Mouse (Mus musculus): Measurements from ENCODE around the gene Carmil2.

Carmil2 gene

DNA sequence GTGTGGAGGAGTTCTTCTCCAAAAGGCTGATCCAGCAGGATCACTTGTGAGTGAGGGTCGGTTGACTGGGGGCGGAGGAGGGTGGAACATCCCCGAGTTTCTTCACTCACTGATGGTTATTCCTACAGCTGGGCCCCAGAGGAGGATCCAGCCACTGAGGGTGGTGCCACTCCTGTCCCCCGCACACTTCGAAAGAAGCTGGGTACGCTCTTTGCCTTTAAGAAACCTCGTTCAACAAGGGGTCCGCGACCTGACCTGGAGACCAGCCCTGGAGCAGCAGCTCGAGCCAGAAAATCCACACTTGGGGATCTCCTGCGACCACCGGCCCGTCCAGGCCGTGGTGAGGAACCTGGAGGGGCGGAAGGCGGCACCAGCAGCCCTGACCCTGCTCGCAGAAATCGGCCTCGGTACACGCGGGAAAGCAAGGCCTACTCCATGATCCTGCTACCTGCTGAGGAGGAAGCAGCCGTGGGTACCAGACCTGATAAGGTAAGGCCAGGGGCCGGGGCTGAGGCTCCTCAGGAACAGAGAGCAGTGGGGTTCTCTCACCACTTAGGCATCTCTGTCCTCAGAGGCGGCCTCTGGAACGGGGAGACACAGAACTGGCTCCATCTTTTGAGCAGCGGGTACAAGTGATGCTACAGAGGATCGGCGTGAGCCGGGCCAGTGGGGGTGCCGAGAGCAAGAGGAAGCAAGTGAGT, 9.2 kb downstream of the Carmil2 start:
- DNase-seq (ENCODE audit: low spot score in 2 of 2): no peak

GRCm38 (mm10) chr8:105697196-105697780, 11.2 kb downstream of the Carmil2 start:
- no peak for DNase-seq (ENCODE audit: low spot score in 2 of 2)

- no peak for DNase-seq (ENCODE audit: low spot score in 2 of 2)
Measured at GRCm38 (mm10) chr8:105698734-105699133, 12.7 kb downstream of the Carmil2 start.

DNA sequence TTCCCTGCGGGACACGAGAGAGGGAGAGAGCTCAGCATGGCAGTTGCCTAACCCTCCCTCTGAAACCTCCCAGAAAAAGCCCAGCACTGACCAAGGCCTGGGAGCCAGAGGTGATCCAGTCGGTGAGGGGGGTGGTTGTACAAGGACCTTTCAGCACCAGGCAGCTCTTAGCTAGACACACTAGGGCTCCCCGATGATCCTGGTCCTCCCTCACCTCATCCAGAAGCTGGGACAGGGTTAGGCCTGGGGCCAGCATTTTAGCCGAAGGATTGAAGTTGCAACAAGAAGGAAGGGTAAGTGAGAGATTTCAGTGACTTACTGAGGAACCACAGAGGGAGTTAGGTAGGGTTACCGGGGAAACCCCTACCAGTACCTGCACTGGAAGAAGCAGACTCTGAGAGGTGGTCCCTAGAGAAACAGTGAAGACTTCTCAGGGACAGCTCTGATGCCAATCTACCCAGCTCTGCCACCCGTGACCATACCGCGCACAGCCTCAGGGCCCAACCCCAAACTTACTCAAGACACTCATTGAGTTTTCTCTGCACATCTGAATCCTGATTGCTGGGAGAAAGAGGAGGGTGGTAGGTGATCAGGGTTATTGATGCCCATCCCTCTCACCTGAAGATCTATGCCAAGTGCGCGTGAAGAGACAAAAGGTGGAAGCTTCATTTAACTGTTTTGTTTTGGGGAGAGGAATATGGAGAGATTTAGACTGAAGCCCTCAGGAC, 13.6 kb downstream of the Carmil2 start:
- no peak for DNase-seq (ENCODE audit: low spot score in 2 of 2)

DNA sequence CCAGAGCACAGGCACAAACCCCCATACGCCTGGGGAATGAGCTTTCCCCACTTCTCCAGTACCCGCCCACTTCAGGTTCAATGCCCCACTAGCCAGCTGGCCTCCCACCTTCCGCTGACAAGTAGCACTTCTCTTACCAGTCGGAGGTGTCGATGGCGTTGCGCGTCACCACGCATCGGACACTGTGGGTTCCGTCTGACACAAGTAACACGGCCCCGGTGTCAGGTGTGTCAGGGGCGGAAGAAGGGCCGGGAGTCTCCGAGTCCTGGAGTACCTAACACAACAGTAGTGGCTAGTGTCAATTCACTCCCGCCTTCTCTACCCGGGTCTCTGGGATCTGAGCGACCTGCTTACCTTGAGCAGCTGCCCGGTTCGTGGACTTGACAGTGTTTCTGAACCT, 14.5 kb downstream of the Carmil2 start:
- no peak for DNase-seq (ENCODE audit: low spot score in 2 of 2)

GRCm38 (mm10) chr8:105700966-105701824, 15.1 kb downstream of the Carmil2 start, which contains the start of the genes Acd and Pard6a:
Gene Acd, minus strand, starts transcription at chr8:105701102.
Gene Pard6a, plus strand, starts transcription at chr8:105701148.
- peak; percentile 92 to 99 for DNase-seq (ENCODE audit: low spot score in 2 of 2)

DNA sequence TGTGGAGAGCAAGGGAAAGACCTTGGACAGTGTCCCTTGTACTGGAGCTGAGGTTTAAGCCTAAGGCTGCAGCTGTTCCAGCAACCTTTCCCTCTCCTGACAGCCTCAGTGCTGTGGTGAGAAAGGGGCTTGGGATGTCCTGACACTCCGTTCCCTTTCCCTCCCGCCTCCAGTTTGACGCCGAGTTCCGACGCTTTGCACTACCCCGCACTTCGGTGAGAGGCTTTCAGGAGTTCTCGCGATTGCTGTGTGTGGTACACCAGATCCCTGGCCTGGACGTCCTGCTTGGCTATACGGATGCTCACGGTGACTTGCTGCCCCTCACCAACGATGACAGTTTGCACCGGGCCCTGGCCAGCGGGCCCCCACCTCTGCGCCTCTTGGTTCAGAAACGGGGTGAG, 15.9 kb downstream of the Carmil2 start:
- no peak for DNase-seq (ENCODE audit: low spot score in 2 of 2)

- no peak for DNase-seq (ENCODE audit: low spot score in 2 of 2)
Measured at GRCm38 (mm10) chr8:105702731-105703415, 16.8 kb downstream of the Carmil2 start.

DNA sequence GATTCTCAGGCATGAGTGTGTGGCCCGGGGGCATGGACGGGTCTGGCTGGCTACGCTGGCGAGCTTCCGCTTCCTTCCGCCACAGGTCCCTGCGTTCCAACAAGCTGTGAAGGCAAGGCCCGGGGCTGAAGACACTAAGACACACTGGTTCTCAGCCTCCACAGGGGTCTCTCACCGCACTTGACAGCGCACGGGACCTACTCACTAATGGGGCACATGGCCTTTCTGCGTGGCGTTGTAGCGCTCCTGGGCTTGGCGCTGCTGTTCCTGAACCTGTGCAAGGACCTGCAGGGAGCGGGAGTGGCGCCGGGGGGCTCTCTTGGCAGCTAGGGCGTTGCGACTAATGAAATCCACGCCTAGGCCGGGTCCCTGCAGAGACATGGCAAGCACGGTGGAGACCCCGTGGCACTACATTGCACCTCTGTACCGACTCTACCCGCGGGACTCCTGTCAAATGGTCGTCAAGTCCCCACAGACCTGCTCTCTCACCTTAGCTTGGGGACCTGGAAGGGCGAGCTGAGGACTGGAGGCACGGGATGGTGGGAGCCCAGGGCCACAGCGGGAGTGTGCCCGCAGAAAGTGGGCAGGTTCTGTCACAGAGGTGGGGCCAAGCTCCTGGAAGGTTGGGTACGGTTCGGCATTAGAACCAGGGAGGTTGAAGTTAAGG, 18.2 kb downstream of the Carmil2 start:
- DNase-seq (ENCODE audit: low spot score in 2 of 2): no peak

- no peak for DNase-seq (ENCODE audit: low spot score in 2 of 2)
Measured at GRCm38 (mm10) chr8:105704955-105705354, 18.9 kb downstream of the Carmil2 start.

- no peak for DNase-seq (ENCODE audit: low spot score in 2 of 2)
Measured at GRCm38 (mm10) chr8:105706426-105706825, 20.4 kb downstream of the Carmil2 start.

DNA sequence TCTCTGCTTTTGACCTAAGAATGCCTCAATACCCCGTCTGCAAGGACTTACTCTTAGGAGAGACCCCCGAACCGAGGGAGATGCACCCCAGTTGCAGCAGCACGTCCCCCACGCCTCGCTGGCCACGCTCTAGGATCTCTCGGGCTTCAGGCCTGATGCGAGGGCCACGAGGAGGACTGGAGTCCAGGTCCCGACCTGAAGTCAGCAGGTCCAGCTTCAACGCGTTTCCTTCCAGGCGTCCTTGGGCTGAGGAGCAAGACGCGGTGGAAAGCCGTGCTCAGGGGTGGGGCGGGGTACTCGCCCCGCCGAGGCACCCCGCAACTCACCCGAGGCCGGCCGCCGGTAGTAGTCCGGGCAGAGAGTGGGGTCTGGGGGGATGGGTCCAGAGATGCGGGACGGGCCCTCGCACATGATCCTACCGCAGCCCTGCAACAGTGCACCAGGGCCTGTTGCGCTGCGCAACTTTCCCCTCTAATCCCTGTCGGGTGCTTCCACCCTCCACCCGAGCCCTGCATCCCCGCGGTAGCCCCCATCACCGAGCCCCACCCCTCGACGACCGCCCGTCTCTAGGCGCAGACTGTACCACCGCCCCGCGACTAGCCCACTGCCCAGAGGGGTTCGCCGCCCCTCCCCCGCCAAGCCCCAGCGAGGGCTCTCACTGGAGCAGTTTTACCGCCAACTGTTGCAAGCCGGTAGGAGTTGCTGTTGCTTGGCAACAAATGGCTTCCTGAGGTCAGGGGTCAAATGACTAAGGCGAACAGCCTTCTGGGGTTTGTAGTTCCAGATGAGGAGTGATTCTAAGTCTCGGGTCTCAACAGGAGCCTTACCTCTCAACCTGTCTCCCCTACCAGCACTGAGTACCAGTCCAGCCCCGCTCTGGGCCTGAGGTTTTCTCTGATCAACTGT, 21.7 kb downstream of the Carmil2 start, which contains the start of the genes 4933405L10Rik and Enkd1:
Gene 4933405L10Rik, plus strand, starts transcription at position 158 of the 906 bp plus-strand sequence.
Gene Enkd1, minus strand, starts transcription at position 713 of the 906 bp plus-strand sequence.
- DNase-seq (ENCODE audit: low spot score in 2 of 2): peak; percentile 72

GRCm38 (mm10) chr8:105708675-105709074, 22.6 kb downstream of the Carmil2 start:
- DNase-seq (ENCODE audit: low spot score in 2 of 2): no peak

DNA sequence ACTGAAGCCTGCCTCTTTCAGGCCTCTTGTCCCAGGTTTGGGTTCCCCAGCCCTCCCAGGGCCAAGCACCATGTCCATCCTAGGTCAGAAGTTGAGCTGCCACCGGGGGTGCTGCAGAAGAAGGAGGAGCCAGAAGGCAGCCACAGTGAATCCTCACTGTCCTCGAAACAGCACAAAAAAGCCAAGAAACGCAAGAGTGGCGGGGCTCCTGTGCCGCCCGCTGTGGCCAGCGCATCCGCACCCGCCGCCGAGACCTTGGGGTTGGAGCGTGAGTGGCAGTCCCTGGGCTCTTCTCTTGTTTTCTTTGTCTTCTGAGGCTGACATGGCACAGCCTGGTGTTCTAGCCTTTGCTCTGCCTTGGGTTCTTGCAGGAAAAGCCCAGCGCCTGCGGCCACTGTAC, 23.2 kb downstream of the Carmil2 start:
- no peak for DNase-seq (ENCODE audit: low spot score in 2 of 2)

GRCm38 (mm10) chr8:105712286-105712685, 26.2 kb downstream of the Carmil2 start:
- no peak for DNase-seq (ENCODE audit: low spot score in 2 of 2)

GRCm38 (mm10) chr8:105714139-105714538, 28.1 kb downstream of the Carmil2 start:
- peak; percentile 74 to 77 for DNase-seq (ENCODE audit: low spot score in 2 of 2)

GRCm38 (mm10) chr8:105715042-105715441, 29.0 kb downstream of the Carmil2 start:
- DNase-seq (ENCODE audit: low spot score in 2 of 2): no peak

GRCm38 (mm10) chr8:105716302-105716945, 30.4 kb downstream of the Carmil2 start:
- DNase-seq (ENCODE audit: low spot score in 2 of 2): no peak

GRCm38 (mm10) chr8:105719637-105720036, 33.6 kb downstream of the Carmil2 start:
- DNase-seq (ENCODE audit: low spot score in 2 of 2): no peak
